Mouse (Mus musculus) cerebellum, adult (tissue): ENCODE measurements around the gene Gm20503.

ENCODE experiments used
- ATAC-seq: cut with Nextera tagmentation; 2 replicates; pipeline ENCODE4 v1.9.2; 2017; ENCODE audit warnings: mild to moderate bottlenecking, moderate library complexity, mixed read lengths; ENCODE audit not compliant: insufficient number of reproducible peaks, low FRiP score, low TSS enrichment

Gene Gm20503

GRCm38 (mm10) chr4:59002948-59003805 lies at the start of gene Gm20503:
Gm20503 (plus strand) TSS chr4:59003210.
- ATAC-seq: peak; percentile 96

DNA sequence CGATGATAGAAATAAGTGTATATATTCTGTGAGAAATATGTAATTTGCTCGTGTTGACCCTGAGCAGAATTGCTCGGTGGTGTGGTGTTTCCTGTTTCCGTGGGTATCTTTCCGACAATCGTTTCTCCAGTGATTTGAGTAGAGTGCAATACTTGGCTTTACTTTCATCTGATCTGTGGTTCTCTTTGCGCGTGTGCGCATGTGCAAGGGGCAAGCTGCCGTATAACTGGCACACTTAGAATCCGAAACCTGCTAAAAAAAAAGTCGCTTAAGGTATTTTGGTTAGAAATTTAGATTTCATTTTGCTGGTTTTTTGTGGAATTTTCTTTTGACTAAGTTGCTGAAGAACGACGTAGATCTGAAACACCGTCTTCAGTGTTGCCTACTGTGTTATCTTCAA lies 41.3 kb upstream of the Gm20503 start:
- ATAC-seq: no peak

DNA sequence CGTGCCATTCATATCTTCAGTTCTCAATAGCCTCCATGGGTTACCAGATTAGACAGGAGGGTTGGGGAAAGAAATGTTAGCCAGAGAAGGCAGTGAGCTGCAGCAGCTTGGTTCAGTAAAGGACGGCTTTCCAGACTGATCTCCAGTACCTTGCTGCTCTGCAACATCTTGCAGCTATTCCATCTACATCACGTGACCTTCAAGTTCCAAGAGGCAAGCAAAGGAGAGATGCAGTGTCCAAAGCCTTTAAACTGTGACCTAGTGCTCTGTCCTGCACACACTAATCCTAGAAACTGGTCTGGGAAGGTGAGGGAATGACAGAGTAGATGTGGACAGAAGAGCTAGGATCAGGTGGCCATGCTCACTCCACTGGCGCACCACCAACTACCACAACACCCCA lies 39.7 kb upstream of the Gm20503 start:
- no peak for ATAC-seq

- ATAC-seq: no peak
Measured at GRCm38 (mm10) chr4:58965136-58965535, 37.9 kb upstream of the Gm20503 start.

- ATAC-seq: no peak
Measured at GRCm38 (mm10) chr4:58970678-58971077, 32.3 kb upstream of the Gm20503 start.

DNA sequence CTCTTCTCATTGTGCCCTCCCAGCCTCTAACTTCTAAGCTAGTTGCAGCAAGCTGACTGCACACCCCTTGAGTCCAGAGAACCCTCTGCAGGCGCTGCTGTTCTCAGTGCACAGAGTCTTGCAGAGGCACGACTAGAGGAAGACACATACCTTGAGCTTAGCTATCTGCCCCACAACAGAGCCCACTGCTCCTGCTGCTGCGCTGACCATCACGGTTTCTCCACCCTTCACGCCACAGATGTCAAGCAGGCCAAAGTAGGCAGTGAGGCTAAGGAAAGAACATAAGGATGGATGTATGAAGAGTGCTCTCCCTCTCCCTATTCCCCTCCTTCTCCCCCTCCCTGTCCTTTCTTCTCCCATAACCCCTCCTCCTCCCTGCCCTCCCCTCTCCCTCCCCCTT lies 27.3 kb upstream of the Gm20503 start:
- ATAC-seq: no peak

- ATAC-seq: no peak
Measured at GRCm38 (mm10) chr4:58981421-58981820, 21.6 kb upstream of the Gm20503 start.

DNA sequence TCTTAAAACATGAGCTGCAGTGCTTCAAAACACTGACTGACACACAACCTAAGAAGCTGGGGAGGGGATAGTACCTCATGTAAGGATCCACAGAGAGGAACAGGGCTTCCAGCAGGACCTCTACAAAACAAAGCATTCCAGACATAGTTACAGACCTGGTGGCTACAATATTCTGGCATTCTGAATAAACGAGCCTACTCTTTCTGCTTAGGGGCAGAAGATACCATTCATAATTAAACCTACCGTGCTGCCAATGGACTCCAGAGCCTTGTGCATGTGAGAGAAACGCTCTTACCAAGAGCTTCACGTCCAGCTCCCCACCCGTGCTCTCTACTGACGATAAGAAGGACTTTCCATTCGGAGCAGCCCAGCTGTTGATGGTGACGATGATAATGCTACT lies 20.2 kb upstream of the Gm20503 start:
- ATAC-seq: no peak

- ATAC-seq: no peak; the same call in 1 of the 2 replicates
Measured at GRCm38 (mm10) chr4:58985157-58985648, 17.8 kb upstream of the Gm20503 start.

GRCm38 (mm10) chr4:58986540-58987190 lies 16.3 kb upstream of the Gm20503 start, which contains the start of gene Ptgr1:
Ptgr1 (minus strand) TSS chr4:58987119.
- no peak for ATAC-seq

- ATAC-seq: peak; percentile 56; the same call in 1 of the 2 replicates
Measured at GRCm38 (mm10) chr4:58989303-58989898, 13.6 kb upstream of the Gm20503 start.

GRCm38 (mm10) chr4:58990609-58991434 lies 12.2 kb upstream of the Gm20503 start:
- ATAC-seq: no peak

GRCm38 (mm10) chr4:58992195-58992594 lies 10.8 kb upstream of the Gm20503 start:
- no peak for ATAC-seq

DNA sequence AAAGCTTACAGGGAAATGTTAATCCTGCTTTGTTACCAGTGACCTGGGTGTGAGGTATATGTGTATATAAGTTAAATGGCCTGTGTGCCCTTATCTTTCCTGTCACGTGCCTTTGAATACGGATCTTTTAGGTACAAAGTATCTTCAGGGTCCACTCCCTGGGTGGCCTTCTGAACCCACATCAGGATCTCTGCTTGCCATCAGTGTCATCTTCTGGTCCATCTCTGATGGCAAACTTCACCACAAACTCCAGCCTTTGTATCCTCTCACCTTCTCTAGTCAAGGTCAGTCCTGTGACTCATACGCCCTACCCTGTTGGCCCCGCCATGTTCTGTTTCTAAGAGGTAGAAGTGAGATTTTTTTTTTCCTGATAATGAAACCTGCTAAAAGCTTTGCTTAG lies 8.2 kb upstream of the Gm20503 start, which contains the start of gene Dnajc25:
TSS of gene Dnajc25 (plus strand) at position 301 of the 400 bp plus-strand sequence.
- no peak for ATAC-seq

DNA sequence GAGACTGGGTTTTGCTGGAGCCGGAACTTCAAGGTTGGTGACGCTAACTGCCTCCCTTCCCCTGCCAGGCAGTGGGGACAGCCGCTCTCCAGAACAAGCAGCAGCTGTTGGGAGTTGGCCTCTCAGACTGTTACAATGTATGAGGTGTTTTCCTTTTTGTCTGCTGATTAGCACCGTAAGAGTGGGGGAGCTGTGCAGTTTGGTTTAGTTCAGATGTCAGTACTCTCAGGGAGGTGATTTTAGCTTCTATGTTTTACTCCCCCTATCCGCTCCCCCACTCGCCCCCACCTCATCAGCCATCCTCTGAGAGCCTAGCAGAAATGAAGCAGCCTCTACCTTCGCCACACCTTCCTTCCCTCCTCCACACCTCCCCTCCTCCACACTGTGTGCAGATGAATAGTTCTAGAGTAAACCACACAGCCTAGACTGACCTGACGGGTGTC lies 7.7 kb upstream of the Gm20503 start:
- no peak for ATAC-seq

GRCm38 (mm10) chr4:58997081-58997480 lies 5.9 kb upstream of the Gm20503 start:
- ATAC-seq: no peak

DNA sequence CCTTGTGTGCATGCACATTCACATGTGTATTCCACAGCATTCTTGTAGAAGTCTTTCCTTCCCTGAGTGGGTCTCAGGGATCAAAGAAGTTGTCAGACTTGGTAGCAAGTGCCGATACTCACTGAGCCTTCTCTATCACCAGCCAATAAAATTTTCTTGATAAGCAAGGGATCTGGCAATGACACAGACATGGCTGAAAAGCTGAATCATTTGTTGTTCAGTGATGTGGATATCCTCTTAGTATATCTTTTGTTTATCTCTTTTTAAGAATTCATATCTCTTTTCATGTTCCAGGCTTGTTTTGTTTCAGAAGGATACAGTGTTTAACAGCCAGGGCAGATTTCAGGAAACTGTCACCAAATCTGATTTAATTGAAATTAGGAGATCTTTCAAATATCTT lies 4.3 kb upstream of the Gm20503 start:
- no peak for ATAC-seq

GRCm38 (mm10) chr4:58999686-59000085 lies 3.3 kb upstream of the Gm20503 start:
- ATAC-seq: no peak

DNA sequence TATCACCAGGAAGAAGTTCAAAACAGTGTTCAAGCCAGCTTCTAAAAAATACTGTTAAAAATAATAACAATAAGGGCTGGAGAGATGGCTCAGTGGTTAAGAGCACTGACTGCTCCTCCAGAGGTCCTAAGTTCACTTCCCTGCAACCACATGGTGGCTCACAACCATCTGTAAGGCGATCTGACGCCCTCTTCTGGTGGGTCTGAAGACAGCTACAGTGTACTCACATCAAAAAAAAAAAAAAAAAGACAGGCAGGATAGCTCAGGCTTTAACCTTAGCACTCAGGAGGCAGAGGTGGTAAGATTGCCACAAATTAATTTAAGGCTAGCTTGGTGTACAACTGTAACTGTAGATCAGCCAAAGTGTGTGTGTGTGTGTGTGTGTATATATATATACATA lies 2.4 kb upstream of the Gm20503 start:
- no peak for ATAC-seq

GRCm38 (mm10) chr4:59003806-59004200 lies 793 bp downstream of the Gm20503 start:
- ATAC-seq: no peak
